Mouse (Mus musculus) macrophage (primary cell): ENCODE measurements at regions not wholly inside any gene's neighbourhood (a gene's known extent, or its start where the extent isn't known, plus 50 kb on each side); places are given as distances from the start of the nearest gene placed in this dataset.

ENCODE experiments used
- H3K27ac ChIP-seq: fragments of 350-480 bp; formaldehyde crosslinking; 2 replicates; pipeline ENCODE4 v1.9.0; 2021
- H3K36me3 ChIP-seq: fragments of 350-480 bp; formaldehyde crosslinking; 2 replicates; pipeline ENCODE4 v1.9.0; 2021; ENCODE audit errors: inconsistent target
- H3K4me3 ChIP-seq: fragments of 350-480 bp; formaldehyde crosslinking; 2 replicates; pipeline ENCODE4 v1.9.0; 2021; ENCODE audit errors: inconsistent target
- H3K79me2 ChIP-seq: fragments of 350-480 bp; formaldehyde crosslinking; 2 replicates; pipeline ENCODE4 v1.9.0; 2021; ENCODE audit errors: inconsistent target
- WGBS: methylation state at CpG from one replicate; pipeline ENCODE4 v1.1.7; 2026; ENCODE audit warnings: inconsistent platforms; ENCODE audit not compliant: missing documents; 5-methylcytosine and 5-hydroxymethylcytosine counted together

GRCm38 (mm10) chr10:44887081-44887683, 179.8 kb upstream of the Prep start:
- WGBS = 80% methylated on average over 14 of the region's 14 CpGs
- Histone ChIP-seq H3K79me2 (no peaks in the 10 kb centered on the region), H3K27ac (no peak overlapping the region), H3K4me3 (no peak overlapping the region), H3K36me3 (no peaks in the 10 kb centered on the region)

GRCm38 (mm10) chr10:44881967-44882366, 185.0 kb upstream of the Prep start:
- 90% methylated on average over 2 of the region's 2 CpGs for WGBS
- Histone ChIP-seq H3K4me3 (no peak overlapping the region), H3K36me3 (no peaks in the 10 kb centered on the region), H3K27ac (no peak overlapping the region), H3K79me2 (no peaks in the 10 kb centered on the region)

- 98% methylated on average over 9 of the region's 9 CpGs for WGBS
Measured at GRCm38 (mm10) chr10:44877076-44877663, 189.8 kb upstream of the Prep start.

GRCm38 (mm10) chr10:44873642-44874285, 193.2 kb upstream of the Prep start:
- H3K79me2 ChIP-seq = no peaks in the 10 kb centered on the region
- 95% methylated on average over 5 of the region's 5 CpGs for WGBS
- H3K36me3 ChIP-seq = no peaks in the 10 kb centered on the region
- no peak overlapping the region for H3K4me3 ChIP-seq
- no peak overlapping the region for H3K27ac ChIP-seq

More at GRCm38 (mm10) chr10:44877076-44877663, 189.8 kb upstream of the Prep start:
- H3K79me2 ChIP-seq = no peaks in the 10 kb centered on the region
- no peak overlapping the region for H3K27ac ChIP-seq
- no peaks in the 10 kb centered on the region for H3K36me3 ChIP-seq
- H3K4me3 ChIP-seq = no peak overlapping the region

- H3K27ac ChIP-seq = no peak overlapping the region
- H3K79me2 ChIP-seq = no peaks in the 10 kb centered on the region
- no peak overlapping the region for H3K4me3 ChIP-seq
- H3K36me3 ChIP-seq = no peaks in the 10 kb centered on the region
- whole genome bisulfite sequencing = 71% methylated on average over 1 of the region's 1 CpGs
Measured at GRCm38 (mm10) chr10:44864191-44864747, 202.7 kb upstream of the Prep start.

- 86% methylated on average over 8 of the region's 8 CpGs for WGBS
- Histone ChIP-seq H3K36me3 (no peaks in the 10 kb centered on the region), H3K4me3 (no peak overlapping the region), H3K27ac (no peak overlapping the region), H3K79me2 (no peaks in the 10 kb centered on the region)
Measured at GRCm38 (mm10) chr10:44862360-44862674, 204.7 kb upstream of the Prep start.

GRCm38 (mm10) chr10:44861671-44862359, 205.2 kb upstream of the Prep start:
- 58% methylated on average over 10 of the region's 10 CpGs for WGBS
- Histone ChIP-seq H3K79me2 (no peaks in the 10 kb centered on the region), H3K36me3 (no peaks in the 10 kb centered on the region), H3K27ac (no peak overlapping the region), H3K4me3 (no peak overlapping the region)

- 97% methylated on average over 4 of the region's 4 CpGs for WGBS
- no peak overlapping the region for H3K4me3 ChIP-seq
- no peaks in the 10 kb centered on the region for H3K79me2 ChIP-seq
- no peak overlapping the region for H3K27ac ChIP-seq
- H3K36me3 ChIP-seq = no peaks in the 10 kb centered on the region
Measured at GRCm38 (mm10) chr10:44857444-44857843, 209.6 kb upstream of the Prep start.

- Histone ChIP-seq H3K27ac (no peak overlapping the region), H3K79me2 (no peaks in the 10 kb centered on the region), H3K4me3 (no peak overlapping the region), H3K36me3 (no peaks in the 10 kb centered on the region)
- WGBS = 93% methylated on average over 4 of the region's 4 CpGs
Measured at GRCm38 (mm10) chr10:44854109-44854508, 212.9 kb upstream of the Prep start.

GRCm38 (mm10) chr10:44849016-44849415, 218.0 kb upstream of the Prep start:
- WGBS = 94% methylated on average over 4 of the region's 4 CpGs
- H3K79me2 ChIP-seq = no peaks in the 10 kb centered on the region
- no peak overlapping the region for H3K4me3 ChIP-seq
- H3K36me3 ChIP-seq = no peaks in the 10 kb centered on the region
- no peak overlapping the region for H3K27ac ChIP-seq

- H3K79me2 ChIP-seq = no peaks in the 10 kb centered on the region
- H3K27ac ChIP-seq = no peak overlapping the region
- H3K4me3 ChIP-seq = no peak overlapping the region
- H3K36me3 ChIP-seq = no peaks in the 10 kb centered on the region
- 92% methylated on average over 3 of the region's 3 CpGs for WGBS
Measured at GRCm38 (mm10) chr10:44846765-44847164, 220.2 kb upstream of the Prep start.

GRCm38 (mm10) chr10:44846149-44846548, 220.9 kb upstream of the Prep start:
- Histone ChIP-seq H3K4me3 (no peak overlapping the region), H3K36me3 (no peaks in the 10 kb centered on the region), H3K27ac (no peak overlapping the region), H3K79me2 (no peaks in the 10 kb centered on the region)
- 81% methylated on average over 2 of the region's 2 CpGs for WGBS

- no peak overlapping the region for H3K27ac ChIP-seq
- H3K4me3 ChIP-seq = no peak overlapping the region
- H3K36me3 ChIP-seq = no peaks in the 10 kb centered on the region
- 68% methylated on average over 2 of the region's 2 CpGs for WGBS
- no peaks in the 10 kb centered on the region for H3K79me2 ChIP-seq
Measured at GRCm38 (mm10) chr10:44840449-44840848, 226.6 kb upstream of the Prep start.

GRCm38 (mm10) chr10:44832455-44832854, 234.5 kb upstream of the Prep start:
- Histone ChIP-seq H3K79me2 (no peaks in the 10 kb centered on the region), H3K36me3 (no peaks in the 10 kb centered on the region), H3K27ac (no peak overlapping the region), H3K4me3 (no peak overlapping the region)
- WGBS = 100% methylated on average over 1 of the region's 1 CpGs

GRCm38 (mm10) chr10:44826271-44826670, 240.7 kb upstream of the Prep start:
- Histone ChIP-seq H3K36me3 (no peaks in the 10 kb centered on the region), H3K4me3 (no peak overlapping the region), H3K79me2 (no peaks in the 10 kb centered on the region), H3K27ac (no peak overlapping the region)
- WGBS = 94% methylated on average over 3 of the region's 3 CpGs
